Mouse (Mus musculus) lung, postnatal 0 days (tissue): Measurements from ENCODE around the gene Mest.

Source experiments
- CTCF ChIP-seq: IDR thresholded peaks from 2 replicates; pipeline ENCODE4 v1.5.1; 2016; ENCODE audit warnings: antibody characterized with exemption, mild to moderate bottlenecking
- EP300 ChIP-seq: IDR thresholded peaks from 2 replicates; pipeline ENCODE4 v1.6.1; 2016; ENCODE audit warnings: antibody characterized with exemption, mild to moderate bottlenecking, control low read depth

DNA sequence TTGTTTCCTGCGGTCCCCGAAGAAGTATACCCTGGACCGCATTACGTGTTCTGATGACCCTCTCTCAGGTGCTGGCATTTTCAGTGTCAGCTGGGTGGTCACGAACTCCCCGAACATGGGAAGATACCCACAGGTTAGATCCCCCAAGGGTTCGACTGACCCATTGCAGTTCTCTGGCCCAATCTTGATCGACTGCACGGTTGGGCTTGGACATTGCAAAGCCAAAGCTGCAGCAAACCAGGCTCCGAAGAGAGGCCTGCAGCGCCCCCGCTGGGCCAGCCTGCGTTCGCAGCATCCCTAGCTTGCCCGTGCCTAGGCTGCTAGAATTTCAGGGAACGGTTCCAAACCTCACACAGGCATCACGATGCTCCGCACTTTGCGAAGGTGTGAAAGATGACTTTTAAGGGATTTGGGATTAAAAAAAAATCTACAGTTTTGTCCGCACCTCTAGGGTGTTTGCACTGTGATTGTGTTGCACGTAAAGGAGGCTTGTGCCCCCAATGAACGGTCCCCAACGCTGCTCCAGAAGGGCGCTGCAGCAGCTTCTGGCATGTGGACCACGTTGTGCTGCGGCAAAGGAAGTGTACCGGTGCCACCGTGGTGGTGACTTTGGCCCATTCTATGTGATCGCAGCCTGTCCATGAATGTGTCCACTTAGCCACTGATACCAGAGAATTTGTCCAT is 13.7 kb downstream of the Mest start:
- TF ChIP-seq EP300 (no peak), CTCF (peak; percentile 84)
